Mouse (Mus musculus) ovary, adult 18-20 months (tissue): Measurements from ENCODE around the gene Epha6.
"Not testable (repeated sequence)": the region's sequence is repeated elsewhere in the genome, so short reads cannot be mapped to it uniquely, and the experiment has no call there.

Experiments
- DNase-seq: peaks from one replicate; pipeline ENCODE4 v3.0.0; 2022; ENCODE audit warnings: low spot score, mixed read lengths

Gene Epha6

GRCm38 (mm10) chr16:59923696-59924095 is 681.6 kb downstream of the Epha6 start:
- DNase-seq, result peak; percentile 8

GRCm38 (mm10) chr16:59880073-59880472 is 725.3 kb downstream of the Epha6 start:
- DNase-seq, result no peak

GRCm38 (mm10) chr16:59871792-59872191 is 733.5 kb downstream of the Epha6 start:
- no peak for DNase-seq

- no peak for DNase-seq
Measured at GRCm38 (mm10) chr16:59854160-59854717, 751.1 kb downstream of the Epha6 start.

GRCm38 (mm10) chr16:59852689-59853088 is 752.6 kb downstream of the Epha6 start:
- DNase-seq, result no peak

- DNase-seq, result no peak
Measured at GRCm38 (mm10) chr16:59846574-59846973, 758.8 kb downstream of the Epha6 start.

GRCm38 (mm10) chr16:59836778-59837177 is 768.6 kb downstream of the Epha6 start:
- DNase-seq, result no peak

GRCm38 (mm10) chr16:59836304-59836703 is 769.0 kb downstream of the Epha6 start:
- no peak for DNase-seq

- DNase-seq, result no peak
Measured at GRCm38 (mm10) chr16:59832468-59832867, 772.9 kb downstream of the Epha6 start.

GRCm38 (mm10) chr16:59829655-59830054 is 775.7 kb downstream of the Epha6 start:
- no peak for DNase-seq

- DNase-seq, result not testable (repeated sequence)
Measured at GRCm38 (mm10) chr16:59799790-59800189, 805.5 kb downstream of the Epha6 start.

GRCm38 (mm10) chr16:59772297-59772696 is 833.0 kb downstream of the Epha6 start:
- DNase-seq, result no peak

GRCm38 (mm10) chr16:59770421-59770820 is 834.9 kb downstream of the Epha6 start:
- DNase-seq, result no peak

GRCm38 (mm10) chr16:59769936-59770335 is 835.4 kb downstream of the Epha6 start:
- DNase-seq, result no peak

- no peak for DNase-seq
Measured at GRCm38 (mm10) chr16:59760875-59761274, 844.5 kb downstream of the Epha6 start.

- DNase-seq, result no peak
Measured at GRCm38 (mm10) chr16:59750905-59751304, 854.4 kb downstream of the Epha6 start.

- no peak for DNase-seq
Measured at GRCm38 (mm10) chr16:59743669-59744068, 861.7 kb downstream of the Epha6 start.

GRCm38 (mm10) chr16:59715524-59715923 is 889.8 kb downstream of the Epha6 start:
- DNase-seq, result no peak

- no peak for DNase-seq
Measured at GRCm38 (mm10) chr16:59693230-59693629, 912.1 kb downstream of the Epha6 start.

- no peak for DNase-seq
Measured at GRCm38 (mm10) chr16:59689120-59689519, 916.2 kb downstream of the Epha6 start.

- no peak for DNase-seq
Measured at GRCm38 (mm10) chr16:59685135-59685534, 920.2 kb downstream of the Epha6 start.

GRCm38 (mm10) chr16:59683434-59683833 is 921.9 kb downstream of the Epha6 start:
- peak; percentile 10 for DNase-seq

- no peak for DNase-seq
Measured at GRCm38 (mm10) chr16:59682216-59682891, 923.0 kb downstream of the Epha6 start.

- no peak for DNase-seq
Measured at GRCm38 (mm10) chr16:59666938-59667337, 938.4 kb downstream of the Epha6 start.
